8 mouse cellular contexts compared by ENCODE assay signal in genomic region chr16:56064334-56064990, GRCm38 (mm10). TPM values are rescaled to one million over a fixed set of nuclear protein-coding genes. Genes with fewer than 3 reads are reported as not detected.
DNase-seq lines count a peak whose midpoint lies in the region; ATAC-seq and TF ChIP-seq lines count a peak whose summit lies in the region.

No protein-coding gene starts in this region.

- peak overlapping the region; percentile 33 for H3K4me3 ChIP-seq in intestine, postnatal 0 days (ENCODE audit: low read depth, low read length)
- peak overlapping the region; percentile 22; the same call in 1 of the 2 replicates for H3K4me3 ChIP-seq in midbrain, embryonic 11.5 days (ENCODE audit: low read depth, low read length)
- H3K4me3 ChIP-seq in spleen, adult 2 months (ENCODE audit: extremely low read depth, insufficient read depth, insufficient read length), result peak overlapping the region; percentile 57

- WGBS in intestine, postnatal 0 days, result 8% methylated on average over 20 of the region's 20 CpGs
- WGBS in midbrain, embryonic 11.5 days, result 5% methylated on average over 20 of the region's 20 CpGs
- 2% methylated on average over 20 of the region's 20 CpGs for WGBS in spleen, adult 2 months

- DNase-seq in 3134 (ENCODE audit: extremely low read depth, insufficient read length, low spot score), result peak; percentile 79
- peak; percentile 72 for DNase-seq in adrenal gland, adult 2 months
- peak; percentile 78 for DNase-seq in embryo, embryonic 9.5 days (ENCODE audit: extremely low spot score)
- peak; percentile 57 for DNase-seq in left cerebral cortex, postnatal 4 days
- DNase-seq in midbrain, embryonic 11.5 days (ENCODE audit: low spot score, missing footprints), result peak; percentile 97
- peak; percentile 34 to 65 for DNase-seq in spleen, adult 2 months (ENCODE audit: low read depth in 1 of 2, low spot score in 2 of 2)

- peak; percentile 83 for ATAC-seq in granulocyte monocyte progenitor cell, adult 5-6 weeks (replicated peaks; ENCODE audit: poor library complexity, severe bottlenecking)
- ATAC-seq in intestine, postnatal 0 days, result peak; percentile 83
- peak; percentile 93 for ATAC-seq in midbrain, embryonic 11.5 days (ENCODE audit: low FRiP score)

- no peaks in the 10 kb centered on the region for H3K4me1 ChIP-seq in intestine, postnatal 0 days (replicated peaks; ENCODE audit: control insufficient read depth, insufficient read depth, low read length)
- no peaks in the 10 kb centered on the region for H3K4me1 ChIP-seq in midbrain, embryonic 11.5 days (ENCODE audit: control insufficient read depth, insufficient read depth, low read length)
- H3K4me1 ChIP-seq in spleen, adult 2 months (ENCODE audit: control insufficient read depth, insufficient read depth, insufficient read length), result peaks cover 13% of the 10 kb centered on the region

- H3K9me3 ChIP-seq in intestine, postnatal 0 days (ENCODE audit: control insufficient read depth), result no peaks in the 10 kb centered on the region
- H3K9me3 ChIP-seq in midbrain, embryonic 11.5 days (ENCODE audit: control insufficient read depth, low read length), result no peaks in the 10 kb centered on the region

- H3K36me3 ChIP-seq in intestine, postnatal 0 days (ENCODE audit: control insufficient read depth, insufficient read depth), result no peaks in the 10 kb centered on the region
- no peaks in the 10 kb centered on the region for H3K36me3 ChIP-seq in midbrain, embryonic 11.5 days (ENCODE audit: control insufficient read depth, insufficient read depth, low read length)
- H3K36me3 ChIP-seq in spleen, adult 2 months (ENCODE audit: control insufficient read depth, insufficient read depth, low read length), result no peaks in the 10 kb centered on the region

- H3K27ac ChIP-seq in intestine, postnatal 0 days (ENCODE audit: low read depth, low read length), result no peak overlapping the region
- no peak overlapping the region; the same call in 1 of the 2 replicates for H3K27ac ChIP-seq in midbrain, embryonic 11.5 days (ENCODE audit: low read depth, low read length)
- H3K27ac ChIP-seq in spleen, adult 2 months (ENCODE audit: insufficient read depth, low read length), result peak overlapping the region; percentile 73

- peak; percentile 85 for TF ChIP-seq CTCF in intestine, postnatal 0 days (IDR thresholded peaks at IDR 0.05; ENCODE audit: low read depth)
- TF ChIP-seq CTCF in spleen, adult 2 months (IDR thresholded peaks at IDR 0.05; ENCODE audit: extremely low read depth, insufficient read depth, insufficient read length, insufficient replicate concordance), result peak; percentile 4; the same call in 1 of the 2 replicates

- H3K27me3 ChIP-seq in intestine, postnatal 0 days (replicated peaks; ENCODE audit: control insufficient read depth, insufficient read depth, low read length), result no peaks in the 10 kb centered on the region
- peaks cover 3% of the 10 kb centered on the region; the same call in 1 of the 2 replicates for H3K27me3 ChIP-seq in midbrain, embryonic 11.5 days (ENCODE audit: control insufficient read depth, insufficient read depth, low read length)
- H3K27me3 ChIP-seq in spleen, adult 2 months (ENCODE audit: control insufficient read depth, insufficient read depth, low read length), result no peaks in the 10 kb centered on the region

- peak overlapping the region; percentile 64 for H3K4me2 ChIP-seq in intestine, postnatal 0 days (replicated peaks; ENCODE audit: low read depth)
- peak overlapping the region; percentile 52 for H3K4me2 ChIP-seq in midbrain, embryonic 11.5 days

- no peak overlapping the region for H3K9ac ChIP-seq in intestine, postnatal 0 days (ENCODE audit: low read depth, low read length)
- H3K9ac ChIP-seq in midbrain, embryonic 11.5 days (ENCODE audit: low read length), result peak overlapping the region; percentile 53

- no peak for TF ChIP-seq POLR2A in spleen, adult 2 months (IDR thresholded peaks at IDR 0.05; ENCODE audit: low read depth, low read length)

- intact Hi-C loops in left cerebral cortex, postnatal 4 days (cut with DNase I), result no loop called here

RNA-seq across cellular contexts. Expression of gene Senp7, which starts 16.3 kb away (rescaled TPM):
- 10 to 100 TPM; 20.5 to 20.8 TPM for total RNA-seq in adrenal gland, adult 2 months (2021)
- polyA plus RNA-seq in adrenal gland, adult 2 months (2012; rRNA removed), result 0.41 and 0.49 TPM in 2 replicates
- 26.1 and 41.5 TPM in 2 replicates for total RNA-seq in granulocyte monocyte progenitor cell, adult 5-6 weeks (2014; fragmentation: Nextera tagmentation)
- 19.7 and 27.7 TPM in 2 replicates for total RNA-seq in granulocyte monocyte progenitor cell, adult 5-6 weeks (2017)
- 10.5 and 10.6 TPM in 2 replicates for polyA plus RNA-seq in intestine, postnatal 0 days (2015; fragmentation: Nextera tagmentation; extraction: Ambion mirVana)
- 10 to 100 TPM; 54.3 to 65.4 TPM for total RNA-seq in left cerebral cortex, postnatal 4 days (2021)
- 37.4 and 42.8 TPM in 2 replicates for polyA plus RNA-seq in midbrain, embryonic 11.5 days (2014; fragmentation: Nextera tagmentation; extraction: Ambion mirVana)
- polyA plus RNA-seq in spleen, adult 2 months (2012; rRNA removed), result 2.9 and 3.6 TPM in 2 replicates

RNA-seq across cellular contexts. Expression of gene Trmt10c, which starts 26.8 kb away (rescaled TPM):
- total RNA-seq in adrenal gland, adult 2 months (2021), result 10 to 100 TPM; 19.2 to 22.3 TPM
- 8.7 and 8.9 TPM in 2 replicates for polyA plus RNA-seq in adrenal gland, adult 2 months (2012; rRNA removed)
- 24.1 and 26.0 TPM in 2 replicates for total RNA-seq in granulocyte monocyte progenitor cell, adult 5-6 weeks (2014; fragmentation: Nextera tagmentation)
- 38.0 and 49.4 TPM in 2 replicates for total RNA-seq in granulocyte monocyte progenitor cell, adult 5-6 weeks (2017)
- polyA plus RNA-seq in intestine, postnatal 0 days (2015; fragmentation: Nextera tagmentation; extraction: Ambion mirVana), result 13.4 and 14.7 TPM in 2 replicates
- total RNA-seq in left cerebral cortex, postnatal 4 days (2021), result 10 to 100 TPM; 10.3 to 11.2 TPM
- polyA plus RNA-seq in midbrain, embryonic 11.5 days (2014; fragmentation: Nextera tagmentation; extraction: Ambion mirVana), result 31.3 and 33.3 TPM in 2 replicates
- polyA plus RNA-seq in spleen, adult 2 months (2012; rRNA removed), result 2.6 and 3.1 TPM in 2 replicates

RNA-seq across cellular contexts. Expression of gene Pcnp, which starts 34.9 kb away (rescaled TPM):
- 100 to 1,000 TPM; 100 to 110 TPM for total RNA-seq in adrenal gland, adult 2 months (2021)
- polyA plus RNA-seq in adrenal gland, adult 2 months (2012; rRNA removed), result 2.9 and 3.2 TPM in 2 replicates
- 92.3 and 115 TPM in 2 replicates for total RNA-seq in granulocyte monocyte progenitor cell, adult 5-6 weeks (2014; fragmentation: Nextera tagmentation)
- 120 and 143 TPM in 2 replicates for total RNA-seq in granulocyte monocyte progenitor cell, adult 5-6 weeks (2017)
- 114 TPM in 2 replicates for polyA plus RNA-seq in intestine, postnatal 0 days (2015; fragmentation: Nextera tagmentation; extraction: Ambion mirVana)
- total RNA-seq in left cerebral cortex, postnatal 4 days (2021), result 100 to 1,000 TPM; 114 to 118 TPM
- 384 and 403 TPM in 2 replicates for polyA plus RNA-seq in midbrain, embryonic 11.5 days (2014; fragmentation: Nextera tagmentation; extraction: Ambion mirVana)
- polyA plus RNA-seq in spleen, adult 2 months (2012; rRNA removed), result 5.6 and 7.3 TPM in 2 replicates

Comparison
In these comparisons a context has a peak if more than half of its experiments do, and no peak if none do; other contexts are left out.
1. RNA of gene Pcnp, which starts 34.9 kb away (polyA plus RNA-seq): 384 to 403 TPM in midbrain, embryonic 11.5 days and 114 TPM in intestine, postnatal 0 days; 5.6 to 7.3 TPM in spleen, adult 2 months and 2.9 to 3.2 TPM in adrenal gland, adult 2 months; every median in the first group is over 10 times any median in the second.
2. Peak in every context shown above with its lines, with median percentiles within 50 percentile points of each other: DNase-seq, ATAC-seq and H3K4me3 ChIP-seq.